Mouse (Mus musculus) kidney, adult 11 months (tissue): Measurements from ENCODE around the gene Myzap.
"Not testable (repeated sequence)": the region's sequence is repeated elsewhere in the genome, so short reads cannot be mapped to it uniquely, and the experiment has no call there.

ENCODE experiments used
- DNase-seq: peaks from one replicate; pipeline ENCODE4 v3.0.0; 2022

Gene Myzap

GRCm38 (mm10) chr9:71542292-71542691 is 49.9 kb downstream of the Myzap start:
- DNase-seq, result no peak

- DNase-seq, result no peak
These were observed 51.4 kb downstream of the Myzap start for GRCm38 (mm10) chr9:71540739-71541138.

GRCm38 (mm10) chr9:71535730-71536129 is 56.4 kb downstream of the Myzap start:
- DNase-seq, result no peak

GRCm38 (mm10) chr9:71535036-71535435 is 57.1 kb downstream of the Myzap start:
- no peak for DNase-seq

GRCm38 (mm10) chr9:71529960-71530359 is 62.2 kb downstream of the Myzap start:
- DNase-seq, result no peak

- DNase-seq, result no peak
These were observed 64.7 kb downstream of the Myzap start for GRCm38 (mm10) chr9:71527438-71527837.

- no peak for DNase-seq
These were observed 68.3 kb downstream of the Myzap start for GRCm38 (mm10) chr9:71523901-71524300.

GRCm38 (mm10) chr9:71519836-71520235 is 72.3 kb downstream of the Myzap start:
- no peak for DNase-seq

- no peak for DNase-seq
These were observed 74.7 kb downstream of the Myzap start for GRCm38 (mm10) chr9:71517487-71517886.

- peak; percentile 58 for DNase-seq
These were observed 76.3 kb downstream of the Myzap start for GRCm38 (mm10) chr9:71515862-71516261.

GRCm38 (mm10) chr9:71513566-71513965 is 78.6 kb downstream of the Myzap start:
- DNase-seq, result no peak

- DNase-seq, result no peak
These were observed 79.3 kb downstream of the Myzap start for GRCm38 (mm10) chr9:71512899-71513298.

- no peak for DNase-seq
These were observed 93.6 kb downstream of the Myzap start for GRCm38 (mm10) chr9:71498391-71499182.

GRCm38 (mm10) chr9:71496637-71497036 is 95.5 kb downstream of the Myzap start:
- peak; percentile 56 for DNase-seq

GRCm38 (mm10) chr9:71493771-71494170 is 98.4 kb downstream of the Myzap start:
- no peak for DNase-seq

GRCm38 (mm10) chr9:71492296-71493025 is 99.7 kb downstream of the Myzap start:
- no peak for DNase-seq

- no peak for DNase-seq
These were observed 102.1 kb downstream of the Myzap start for GRCm38 (mm10) chr9:71490076-71490475.

- DNase-seq, result no peak
These were observed 106.0 kb downstream of the Myzap start for GRCm38 (mm10) chr9:71486127-71486526.

- peak; percentile 93 for DNase-seq
These were observed 106.6 kb downstream of the Myzap start, which contains the start of gene Polr2m for GRCm38 (mm10) chr9:71485475-71486094. Gene Polr2m (minus strand): TSS chr9:71485935.

- DNase-seq, result no peak
These were observed 107.2 kb downstream of the Myzap start for GRCm38 (mm10) chr9:71484871-71485474.

GRCm38 (mm10) chr9:71483872-71484271 is 108.3 kb downstream of the Myzap start:
- DNase-seq, result not testable (repeated sequence)

GRCm38 (mm10) chr9:71480305-71480704 is 111.9 kb downstream of the Myzap start:
- no peak for DNase-seq

- DNase-seq, result no peak
These were observed 112.7 kb downstream of the Myzap start for GRCm38 (mm10) chr9:71479413-71479812.
